Mouse (Mus musculus) right cerebral cortex, adult 2 months (tissue): ENCODE data around the gene Spata16.

Source experiments
- DNase-seq, 2 experiments: peaks; one replicate each; pipeline ENCODE4 v3.0.0; 2021 to 2022; ENCODE audit warnings: low spot score in 2 of 2

Gene Spata16

GRCm38 (mm10) chr3:26970529-26970928, 333.1 kb downstream of the Spata16 start:
- DNase-seq = no peak

GRCm38 (mm10) chr3:26971276-26971675, 333.9 kb downstream of the Spata16 start:
- no peak for DNase-seq

GRCm38 (mm10) chr3:26972105-26972504, 334.7 kb downstream of the Spata16 start:
- DNase-seq = no peak

DNA sequence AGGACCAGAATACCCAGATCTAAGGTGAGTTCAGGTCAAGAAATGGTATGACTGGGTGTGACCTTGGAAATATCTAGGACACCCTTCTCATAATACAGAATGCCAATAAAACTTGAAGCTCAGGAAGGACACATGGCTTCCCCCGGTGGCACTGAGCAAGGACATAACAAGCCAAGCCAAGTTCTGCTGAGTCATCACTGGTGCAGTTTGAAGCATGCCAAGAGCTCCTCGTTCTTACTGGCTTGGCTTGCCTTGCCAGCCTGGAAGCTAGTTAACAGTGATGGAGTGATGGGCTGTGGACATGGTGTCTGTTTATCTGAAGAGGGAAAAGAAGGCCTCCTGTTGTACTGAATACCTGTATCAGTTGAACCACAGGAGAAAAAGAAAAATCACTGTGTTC, 342.2 kb downstream of the Spata16 start:
- DNase-seq = peak; percentile 4 to 5

DNA sequence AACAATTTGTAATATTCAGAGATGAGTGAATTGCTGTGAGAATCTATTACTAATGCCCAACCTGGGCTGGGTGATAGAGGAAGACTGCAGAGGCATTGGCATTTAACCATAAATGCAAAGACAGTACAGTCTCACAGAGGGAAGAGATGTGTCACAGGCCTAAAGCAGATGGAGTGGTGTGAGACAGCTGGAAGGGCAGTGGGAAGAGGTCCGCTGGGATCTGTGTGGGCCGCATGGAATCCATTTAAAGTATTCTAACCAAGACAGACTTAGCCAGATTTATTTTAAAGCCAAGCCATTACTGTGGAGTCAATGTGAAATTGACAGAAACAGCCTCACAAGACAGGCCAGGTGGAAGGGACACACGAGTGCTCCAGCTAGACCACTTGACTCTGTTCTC, 343.0 kb downstream of the Spata16 start:
- peak; percentile 50 to 51 for DNase-seq

- no peak for DNase-seq
Measured at GRCm38 (mm10) chr3:26981979-26982623, 344.7 kb downstream of the Spata16 start.

DNA sequence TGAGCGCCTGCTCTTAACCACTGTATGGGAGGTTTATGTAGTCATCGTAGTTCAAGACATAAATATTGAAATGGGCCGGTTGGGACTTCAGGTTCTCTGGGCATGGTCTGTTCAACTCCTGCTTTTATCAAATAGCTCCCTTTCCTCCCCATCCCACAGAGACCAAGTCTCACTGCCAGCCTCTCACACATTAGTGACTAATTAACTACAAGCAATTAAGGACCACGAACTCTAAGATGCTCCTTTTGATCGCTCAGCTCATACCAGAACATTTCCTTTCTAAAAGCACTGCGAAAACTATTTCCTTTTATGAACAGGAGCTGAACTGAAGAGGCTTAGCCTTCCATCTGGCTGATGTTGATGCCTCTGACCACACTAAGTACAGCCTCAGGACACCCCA, 346.3 kb downstream of the Spata16 start:
- no peak for DNase-seq

GRCm38 (mm10) chr3:27006844-27007243, 369.4 kb downstream of the Spata16 start:
- no peak for DNase-seq

GRCm38 (mm10) chr3:27027957-27028356, 390.5 kb downstream of the Spata16 start:
- DNase-seq = no peak

DNA sequence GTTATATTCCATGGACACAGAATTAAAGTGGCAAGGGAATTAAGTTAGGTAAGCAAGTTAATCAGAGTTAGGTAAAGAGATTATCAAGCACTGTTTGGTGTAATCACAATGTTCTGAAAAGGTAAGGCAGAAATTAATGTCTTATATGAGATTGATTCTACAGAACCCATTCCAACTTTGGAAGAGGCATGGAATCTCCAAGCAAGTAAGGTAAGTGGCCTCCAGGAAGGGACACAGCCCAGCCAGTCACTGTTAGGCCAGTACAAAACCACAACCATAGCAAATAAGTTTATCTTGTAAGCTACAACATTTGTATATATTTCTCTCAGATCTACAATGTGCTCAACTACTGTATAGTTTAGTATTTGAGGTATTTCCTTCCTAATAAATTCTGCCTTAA, 391.1 kb downstream of the Spata16 start:
- DNase-seq = no peak

GRCm38 (mm10) chr3:27030067-27030857, 392.8 kb downstream of the Spata16 start:
- no peak for DNase-seq
